Comparison of ENCODE assay signal across 31 mouse cellular contexts in the genomic region with DNA sequence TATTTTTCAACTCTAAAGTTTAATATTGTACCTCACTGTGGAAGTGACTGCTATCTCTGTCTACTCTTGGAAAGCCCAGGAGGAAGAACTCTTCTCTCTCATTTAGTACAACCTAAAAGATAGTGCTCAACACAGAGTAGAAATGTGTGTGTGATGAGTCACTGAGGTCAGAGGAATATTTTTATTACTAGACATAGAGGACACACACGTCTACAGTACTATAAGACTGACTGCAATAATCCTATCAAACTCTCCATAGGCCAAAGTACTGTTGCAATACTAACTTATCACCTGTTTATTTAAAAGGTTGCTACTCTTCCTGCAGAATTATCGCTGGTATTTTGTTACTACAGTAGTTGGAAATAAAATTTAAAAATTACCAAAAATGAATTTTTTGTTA.
"Had no signal": no experiment of that assay in that cellular context is flagged by ENCODE, and none has a peak within 500 bp of the region (broad histone marks: within the 10 kb centered on the region; RNA-seq: fewer than 3 reads in every experiment).

No protein-coding gene starts in this region.

- H3K4me3 ChIP-seq: heart, embryonic 10.5 days; heart, embryonic 12.5 days; heart, embryonic 13.5 days; heart, embryonic 15.5 days; hindbrain, embryonic 10.5 days; hindbrain, embryonic 12.5 days; hindbrain, embryonic 13.5 days; hindbrain, embryonic 15.5 days; kidney, embryonic 15.5 days; layer of hippocampus, adult 2 months; left cerebral cortex, adult 2 months had no signal

- H3K27me3 ChIP-seq: heart, embryonic 12.5 days; heart, embryonic 13.5 days; heart, embryonic 15.5 days; hindbrain, embryonic 12.5 days; hindbrain, embryonic 13.5 days; hindbrain, embryonic 15.5 days; kidney, embryonic 15.5 days had no signal

- ATAC-seq: hindbrain, embryonic 16.5 days; hindbrain, postnatal 0 days; inflammation-experienced regulatory T-cells, adult 6 months had no signal

- H3K9ac ChIP-seq: heart, embryonic 12.5 days; heart, embryonic 13.5 days; heart, embryonic 15.5 days; hindbrain, embryonic 12.5 days; hindbrain, embryonic 13.5 days; hindbrain, embryonic 14.5 days; hindbrain, embryonic 15.5 days; kidney, embryonic 15.5 days had no signal

- DNase-seq: heart, postnatal 10 days; heart, postnatal 14 days; heart, postnatal 36 days; heart, postnatal 4 days; kidney, adult 11 months; kidney, adult 18-20 months; kidney, adult 2 months; kidney, adult 8-10 months; kidney, postnatal 10 days; kidney, postnatal 14 days; kidney, postnatal 25 days; kidney, postnatal 4 days; layer of hippocampus, adult 9-11 months; layer of hippocampus, postnatal 36 days had no signal

- H3K4me2 ChIP-seq: heart, embryonic 11.5 days; heart, embryonic 12.5 days; heart, embryonic 13.5 days; heart, embryonic 15.5 days; hindbrain, embryonic 12.5 days; hindbrain, embryonic 13.5 days; hindbrain, embryonic 14.5 days; hindbrain, embryonic 15.5 days; kidney, embryonic 15.5 days had no signal

- H3K27ac ChIP-seq: heart, embryonic 10.5 days; heart, embryonic 13.5 days; heart, embryonic 15.5 days; hindbrain, embryonic 10.5 days; hindbrain, embryonic 12.5 days; hindbrain, embryonic 13.5 days; hindbrain, embryonic 14.5 days; hindbrain, embryonic 15.5 days; hindbrain, postnatal 0 days; kidney, embryonic 15.5 days; kidney, postnatal 0 days; layer of hippocampus, adult 2 months; left cerebral cortex, adult 2 months had no signal

- H3K4me1 ChIP-seq: heart, embryonic 10.5 days; heart, embryonic 12.5 days; heart, embryonic 13.5 days; heart, embryonic 15.5 days had no signal

- H3K9me3 ChIP-seq: heart, embryonic 10.5 days; heart, embryonic 12.5 days; heart, embryonic 13.5 days; heart, embryonic 15.5 days; hindbrain, embryonic 10.5 days; hindbrain, embryonic 12.5 days; hindbrain, embryonic 13.5 days; hindbrain, embryonic 15.5 days; kidney, embryonic 15.5 days had no signal
